Mouse (Mus musculus) megakaryocyte, embryonic 14.5 days (primary cell): ENCODE results near the gene Naaladl1. TPM values are rescaled to one million over a fixed set of nuclear protein-coding genes. Genes with fewer than 3 reads are reported as not detected.

ENCODE experiments used
- H3K27me3 ChIP-seq: replicated peaks from 2 replicates; pipeline ENCODE3; 2012; ENCODE audit warnings: inconsistent platforms
- H3K36me3 ChIP-seq: replicated peaks from 2 replicates; pipeline ENCODE3; 2012; ENCODE audit warnings: low read length, inconsistent platforms, mixed read lengths
- H3K4me1 ChIP-seq: 2 replicates; pipeline ENCODE4 v1.6.1; 2012; ENCODE audit warnings: inconsistent platforms
- H3K4me3 ChIP-seq: replicated peaks from 2 replicates; pipeline ENCODE3; 2012; ENCODE audit warnings: moderate library complexity, mild to moderate bottlenecking, inconsistent platforms
- H3K9me3 ChIP-seq: 2 replicates; pipeline ENCODE4 v1.6.1; 2012; ENCODE audit warnings: inconsistent platforms
- FLI1 ChIP-seq: IDR thresholded peaks from 2 replicates; pipeline ENCODE4 v1.6.1; 2012; ENCODE audit warnings: low read length, inconsistent platforms, mixed read lengths
- GATA1 ChIP-seq: IDR thresholded peaks from 3 replicates; pipeline ENCODE4 v1.6.1; 2012; ENCODE audit warnings: mixed read lengths, low read length, inconsistent platforms, borderline replicate concordance
- polyA plus RNA-seq: library from polyadenylated mRNA; stranded (reverse); fragments of >175 nt; gene quantifications from 2 replicates; pipeline ENCODE4 v1.2.3, GENCODE M21; 2012; ENCODE audit warnings: low replicate concordance; ENCODE audit not compliant: insufficient read depth

The Naaladl1 gene
- polyA plus RNA-seq, 1 experiment: 0.30 TPM

DNA sequence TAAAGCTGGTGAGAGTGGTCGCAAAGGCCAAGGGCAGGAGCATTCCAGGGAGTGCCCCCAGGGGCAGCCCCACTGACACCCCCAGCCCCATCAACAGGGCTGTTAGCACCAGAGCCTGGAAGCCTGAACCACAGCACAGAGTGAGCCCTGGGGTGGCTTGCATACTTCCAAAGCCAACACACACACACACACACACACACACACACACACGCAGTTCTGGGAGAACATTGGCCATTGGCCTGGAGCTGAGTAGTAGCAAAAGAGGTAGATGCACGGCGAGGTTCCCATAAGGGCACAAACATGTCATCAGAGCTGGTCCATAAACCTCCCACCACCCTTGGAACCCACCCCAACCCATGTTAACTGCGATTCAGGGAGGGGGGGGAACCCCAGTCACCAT is 39.0 kb upstream of the Naaladl1 start:
- H3K4me3 ChIP-seq: peak overlapping the region; percentile 94
- H3K4me1 ChIP-seq: peaks cover 63% of the 10 kb centered on the region
- H3K9me3 ChIP-seq: no peaks in the 10 kb centered on the region
- no peaks in the 10 kb centered on the region for H3K27me3 ChIP-seq
- peaks cover 50% of the 10 kb centered on the region for H3K36me3 ChIP-seq
- no peak for TF ChIP-seq GATA1
- no peak for TF ChIP-seq FLI1

DNA sequence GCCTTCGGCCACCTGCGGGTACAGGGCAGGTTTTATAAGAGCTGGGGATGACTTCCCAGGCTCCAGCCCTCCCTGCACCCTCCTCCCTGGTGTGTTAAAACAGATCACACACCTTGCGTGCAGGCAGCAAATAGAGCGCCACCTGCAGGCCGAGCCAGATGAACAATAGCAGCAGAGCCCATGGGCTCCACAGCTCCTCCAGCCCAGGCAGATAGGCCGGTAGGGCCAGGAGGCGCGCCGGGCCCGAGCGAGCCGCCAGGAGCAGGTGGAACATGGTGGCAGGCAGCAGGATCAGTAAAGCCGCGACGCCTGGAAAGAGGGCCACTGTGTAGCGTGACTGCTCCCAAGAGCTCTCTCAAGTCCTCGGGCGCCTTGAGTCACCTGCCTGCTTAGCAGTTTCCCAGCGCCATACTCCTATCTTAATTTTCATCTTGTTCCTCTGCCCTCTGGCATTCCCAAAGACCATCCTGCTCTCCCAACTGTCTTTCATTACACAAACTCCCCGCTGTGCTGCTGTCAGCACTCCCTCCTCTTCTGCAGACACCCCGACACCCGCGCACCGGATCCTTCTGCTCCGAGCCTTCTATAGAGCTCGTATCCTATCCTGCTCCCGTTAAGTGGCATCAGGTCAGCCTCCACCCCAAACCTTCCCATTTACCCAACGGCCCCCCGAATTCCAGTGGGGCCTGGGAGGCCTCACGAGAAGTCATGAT is 38.4 kb upstream of the Naaladl1 start:
- Histone ChIP-seq H3K36me3 (peaks cover 56% of the 10 kb centered on the region), H3K27me3 (no peaks in the 10 kb centered on the region), H3K4me3 (peak overlapping the region; percentile 94), H3K4me1 (peaks cover 57% of the 10 kb centered on the region), H3K9me3 (no peaks in the 10 kb centered on the region)
- no peak for TF ChIP-seq FLI1
- no peak for TF ChIP-seq GATA1

DNA sequence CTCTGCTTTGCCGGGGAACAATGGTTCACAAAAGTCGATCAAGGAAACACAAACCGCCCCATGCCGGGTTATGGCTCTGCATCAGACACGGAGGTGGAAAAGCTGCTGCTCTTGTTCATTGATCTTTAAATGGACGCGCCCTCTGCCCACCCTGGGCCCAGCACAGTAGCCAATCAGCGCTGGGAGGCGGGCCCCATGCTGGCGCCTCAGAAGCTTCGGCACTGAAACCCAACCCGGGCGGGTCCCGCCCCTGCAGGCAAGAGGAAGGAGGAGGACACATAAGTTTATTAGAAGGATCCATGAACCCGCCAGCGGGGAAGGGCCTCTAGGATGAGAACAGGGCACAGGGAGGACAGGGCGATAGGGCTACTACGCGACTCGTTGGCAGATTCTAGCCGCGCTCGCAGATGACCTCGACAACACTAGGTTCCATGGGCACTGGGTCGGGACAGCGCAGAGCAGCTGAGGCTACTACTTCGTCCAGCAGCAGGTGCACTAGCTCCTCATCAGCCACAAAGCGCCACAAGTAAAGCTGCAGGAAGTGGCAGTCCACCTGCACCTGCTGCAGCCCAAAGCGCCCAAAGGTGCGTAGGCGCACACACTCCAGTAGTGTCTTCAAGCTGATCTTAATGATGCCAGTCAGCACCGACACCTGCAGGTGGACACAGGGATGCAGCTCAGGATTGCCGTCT is 37.7 kb upstream of the Naaladl1 start, which contains the start of gene Tm7sf2:
Tm7sf2 (minus strand) TSS at position 650 of the 692 bp plus-strand sequence.
- no peaks in the 10 kb centered on the region for H3K9me3 ChIP-seq
- H3K4me1 ChIP-seq: peaks cover 50% of the 10 kb centered on the region
- no peaks in the 10 kb centered on the region for H3K27me3 ChIP-seq
- TF ChIP-seq GATA1: no peak
- TF ChIP-seq FLI1: no peak
- peak within 1 kb of the TSS; percentile 94 for H3K4me3 ChIP-seq
- H3K36me3 ChIP-seq: peaks cover 61% of the 10 kb centered on the region

DNA sequence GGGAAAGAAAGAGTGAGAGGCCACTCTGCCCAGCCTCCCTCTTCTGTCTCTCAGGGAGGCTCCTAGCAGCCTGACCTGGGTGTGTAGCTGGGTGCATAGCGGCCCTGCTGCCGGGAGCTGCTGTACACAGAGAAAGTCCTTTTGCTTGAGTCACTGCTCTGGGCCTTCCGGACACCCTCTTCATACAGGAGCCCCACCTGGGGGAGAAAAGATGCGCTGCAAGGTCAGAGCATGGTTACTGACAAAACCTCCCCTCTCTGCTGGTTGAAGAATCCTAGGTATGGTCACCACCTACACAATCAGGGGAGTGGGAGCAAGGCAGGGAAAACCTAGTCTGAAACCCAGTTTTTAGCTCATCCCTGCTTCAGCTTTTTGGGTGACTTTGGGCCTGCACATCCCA is 36.6 kb upstream of the Naaladl1 start:
- Histone ChIP-seq H3K36me3 (peaks cover 64% of the 10 kb centered on the region), H3K9me3 (no peaks in the 10 kb centered on the region), H3K4me1 (peaks cover 39% of the 10 kb centered on the region), H3K4me3 (no peak overlapping the region), H3K27me3 (no peaks in the 10 kb centered on the region)
- no peak for TF ChIP-seq GATA1
- TF ChIP-seq FLI1: no peak

DNA sequence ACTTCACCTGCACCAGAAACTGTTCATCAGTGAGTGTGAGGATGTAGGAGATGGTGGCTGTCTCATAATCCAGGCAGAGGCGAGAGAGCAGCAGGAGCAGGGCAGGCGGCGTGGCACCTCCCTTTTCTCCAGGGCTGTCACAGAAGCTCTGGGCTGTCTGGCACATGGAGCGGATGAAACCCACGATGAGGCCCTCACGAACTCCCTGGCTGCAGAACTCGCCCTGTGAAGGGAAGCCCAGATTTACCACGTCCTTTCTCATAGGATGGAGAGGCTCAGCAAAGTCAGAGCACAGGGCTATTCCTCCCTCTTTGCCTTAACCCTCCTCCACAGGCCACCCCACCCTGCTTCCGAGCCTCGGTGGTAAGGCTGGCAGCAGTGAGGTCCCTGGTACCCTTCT is 35.7 kb upstream of the Naaladl1 start:
- Histone ChIP-seq H3K27me3 (no peaks in the 10 kb centered on the region), H3K4me3 (peak overlapping the region; percentile 26), H3K9me3 (no peaks in the 10 kb centered on the region), H3K4me1 (peaks cover 44% of the 10 kb centered on the region), H3K36me3 (peaks cover 71% of the 10 kb centered on the region)
- TF ChIP-seq FLI1 (no peak), GATA1 (no peak)

DNA sequence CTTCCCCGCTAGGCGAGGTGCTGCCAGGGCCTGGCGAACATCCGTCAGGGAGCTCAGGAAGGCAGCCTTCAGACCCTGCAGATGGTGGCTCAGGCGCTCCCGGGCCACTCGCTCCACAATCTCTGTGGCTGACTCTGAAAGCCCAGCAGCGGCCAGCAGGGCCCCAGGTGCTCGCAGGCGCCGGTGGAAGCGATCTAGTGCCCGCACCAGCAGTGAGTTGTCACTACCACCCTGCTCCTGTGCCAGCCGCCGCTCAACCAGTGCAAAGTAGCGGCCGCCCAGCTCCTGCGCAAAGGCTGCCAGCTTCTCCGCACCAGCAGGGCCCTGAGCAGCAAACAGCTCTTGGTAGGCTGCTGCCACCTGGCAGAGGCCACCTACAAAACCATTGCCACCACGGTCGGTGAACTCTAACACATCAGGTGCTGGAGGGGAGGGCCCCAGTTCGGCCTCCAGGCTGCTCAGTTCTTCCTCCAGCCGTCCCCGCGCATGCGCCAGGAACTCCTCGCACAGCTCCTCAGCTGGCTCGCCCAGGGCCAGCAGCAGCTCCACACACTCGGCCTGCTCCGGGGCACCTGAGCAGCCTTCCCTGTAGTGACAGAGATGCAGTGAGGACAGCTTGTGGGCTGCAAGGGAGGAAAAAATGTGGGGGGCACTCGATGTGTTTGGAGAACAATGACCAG is 34.9 kb upstream of the Naaladl1 start:
- Histone ChIP-seq H3K4me1 (peaks cover 50% of the 10 kb centered on the region), H3K27me3 (no peaks in the 10 kb centered on the region), H3K36me3 (peaks cover 76% of the 10 kb centered on the region), H3K4me3 (no peak overlapping the region), H3K9me3 (no peaks in the 10 kb centered on the region)
- TF ChIP-seq GATA1: no peak
- no peak for TF ChIP-seq FLI1

DNA sequence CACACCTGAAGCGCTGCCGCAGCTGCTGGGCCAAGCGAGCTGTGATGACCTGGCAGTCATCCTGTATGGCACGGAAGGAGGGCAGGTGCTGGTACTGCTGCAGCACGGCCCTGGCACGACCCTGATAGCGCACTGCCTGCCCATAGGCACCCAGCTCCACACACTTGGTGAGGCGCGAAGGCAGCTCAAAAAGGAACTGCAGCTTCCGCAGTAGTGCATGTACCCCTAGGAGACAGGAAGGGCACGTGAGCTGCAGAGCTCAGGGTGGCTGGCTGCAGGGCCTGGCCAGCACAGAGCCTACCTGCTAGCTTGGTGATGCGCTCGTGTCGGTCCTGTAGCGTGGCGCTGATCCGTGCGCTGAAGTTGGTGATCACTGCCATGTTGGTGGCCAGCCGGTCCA is 34.3 kb upstream of the Naaladl1 start:
- no peak overlapping the region for H3K4me3 ChIP-seq
- H3K27me3 ChIP-seq: no peaks in the 10 kb centered on the region
- no peaks in the 10 kb centered on the region for H3K9me3 ChIP-seq
- peaks cover 78% of the 10 kb centered on the region for H3K36me3 ChIP-seq
- peaks cover 51% of the 10 kb centered on the region for H3K4me1 ChIP-seq
- TF ChIP-seq GATA1 (no peak), FLI1 (no peak)

DNA sequence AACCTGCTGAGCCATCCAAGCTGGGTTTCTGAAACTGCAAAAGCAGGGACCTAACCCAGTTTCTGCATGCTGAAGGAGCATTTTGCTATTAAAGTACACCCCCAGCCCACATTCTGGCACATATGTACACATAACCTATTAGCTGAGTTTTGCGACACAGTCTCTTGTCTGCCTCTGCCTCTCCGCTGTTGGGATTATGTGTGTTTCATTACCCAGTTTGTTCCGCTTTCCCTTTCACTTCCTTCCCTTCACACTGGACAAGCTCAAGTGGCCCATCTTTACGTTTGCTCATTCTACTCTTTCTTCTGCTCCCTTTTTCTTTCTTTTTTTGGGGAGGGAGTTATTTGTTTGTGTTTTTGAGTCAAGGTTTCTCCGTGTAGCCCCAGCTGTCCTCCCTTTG is 31.7 kb upstream of the Naaladl1 start:
- H3K4me3 ChIP-seq: peak overlapping the region; percentile 47
- H3K4me1 ChIP-seq: peaks cover 44% of the 10 kb centered on the region
- no peaks in the 10 kb centered on the region for H3K27me3 ChIP-seq
- H3K9me3 ChIP-seq: no peaks in the 10 kb centered on the region
- peaks cover 67% of the 10 kb centered on the region for H3K36me3 ChIP-seq
- TF ChIP-seq FLI1 (no peak), GATA1 (no peak)

DNA sequence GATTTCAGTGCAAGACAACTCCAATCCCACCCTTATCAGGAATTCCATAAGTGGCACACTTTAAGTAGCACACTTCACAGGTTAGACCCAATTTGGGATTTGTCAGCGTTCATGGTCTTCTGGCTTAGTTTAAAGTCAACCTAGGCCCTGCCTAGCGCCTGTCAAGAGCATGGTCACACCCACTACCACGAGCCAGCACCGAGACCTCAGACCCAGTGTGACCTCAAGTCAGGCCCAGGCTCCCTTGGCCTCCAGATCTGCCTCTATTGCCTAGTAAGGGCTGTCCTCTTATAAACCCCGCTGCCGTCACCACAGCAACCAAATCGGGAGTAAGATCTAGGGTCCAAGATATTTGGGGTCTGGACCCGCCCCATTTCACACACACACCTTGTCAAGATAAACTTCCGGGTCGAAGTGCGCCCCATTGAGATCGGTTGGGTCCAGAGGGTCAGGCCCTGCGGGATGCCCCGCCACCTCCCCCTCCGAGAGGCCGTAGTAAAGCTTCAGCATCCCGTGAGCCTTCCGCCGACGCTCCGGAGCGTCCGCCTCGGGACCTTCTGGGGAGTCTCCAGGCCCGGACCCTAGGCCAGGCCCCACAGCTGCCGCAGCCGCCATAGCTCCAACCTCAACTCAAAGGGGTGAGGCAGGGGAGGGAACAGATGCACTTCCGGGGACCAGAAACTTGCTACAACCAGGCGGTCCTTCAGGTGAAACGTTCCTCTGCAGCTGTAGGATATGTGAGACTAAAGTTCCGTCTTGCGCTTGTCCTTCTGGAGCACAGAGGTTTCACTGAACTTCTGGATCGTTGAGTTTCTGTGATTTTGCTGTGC is 28.8 kb upstream of the Naaladl1 start, which contains the start of gene Vps51:
Vps51 (minus strand) TSS at position 668 of the 830 bp plus-strand sequence.
- Histone ChIP-seq H3K9me3 (no peaks in the 10 kb centered on the region), H3K4me1 (peaks cover 38% of the 10 kb centered on the region), H3K27me3 (no peaks in the 10 kb centered on the region), H3K36me3 (peaks cover 61% of the 10 kb centered on the region), H3K4me3 (peak within 1 kb of the TSS; percentile 97)
- TF ChIP-seq GATA1: no peak
- no peak for TF ChIP-seq FLI1
